Mouse (Mus musculus): ENCODE measurements around the gene Dnah9.

GRCm38 (mm10) chr11:65814381-65814780, 354.0 kb downstream of the Dnah9 start:
- TF ChIP-seq CTCF (IDR thresholded peaks at IDR 0.05) (no peak), EP300 (IDR thresholded peaks at IDR 0.05) (no peak)

Data from lung, postnatal 0 days (tissue).